Mouse (Mus musculus): ENCODE data around the gene Neu2. TPM values are rescaled to one million over a fixed set of nuclear protein-coding genes. Genes with fewer than 3 reads are reported as not detected.
A peak's percentile ranks its signal among the peaks of the same experiment; 100 is the strongest.

Gene Neu2
- total RNA-seq, 2 experiments from 2014 or later = 7.3 to 9.7 TPM

- peak in 1 of 2 experiments; percentile 92 for DNase-seq (ENCODE audit: low spot score in 2 of 2)
- intact Hi-C loops (cut with DNase I) = loop anchor here (5.0 kb wide), 1 partner anchor 119 kb away; no protein-coding TSS in a partner anchor
Observed at GRCm38 (mm10) chr1:87603389-87603788, 93.7 kb downstream of the Neu2 start.

DNA sequence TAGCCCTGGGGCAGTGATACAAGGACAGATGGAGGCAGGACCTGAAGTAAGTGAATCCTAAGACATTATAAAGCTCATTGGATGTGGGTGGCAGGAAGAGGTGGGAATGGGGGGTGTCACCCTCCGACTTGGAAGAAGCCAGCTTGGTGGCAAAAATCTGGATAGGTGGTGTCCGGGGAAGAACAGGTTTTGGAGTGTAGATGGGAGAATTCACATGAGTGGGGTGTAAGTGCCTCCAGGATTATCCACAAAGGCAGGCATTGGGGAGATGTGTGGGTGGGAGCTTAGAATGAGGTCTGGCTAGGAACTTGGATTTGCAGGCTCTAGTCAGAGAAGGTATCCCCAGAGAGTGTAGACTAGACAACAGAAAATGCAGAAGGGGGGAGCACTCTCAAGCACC lies 95.6 kb downstream of the Neu2 start:
- peak in 1 of 2 experiments; percentile 87 for DNase-seq (ENCODE audit: low spot score in 2 of 2)
- intact Hi-C loops (cut with DNase I) = loop anchor here (2.0 kb wide), 3 partner anchors 16 to 96 kb away; partner anchors contain the start of gene Neu2

DNA sequence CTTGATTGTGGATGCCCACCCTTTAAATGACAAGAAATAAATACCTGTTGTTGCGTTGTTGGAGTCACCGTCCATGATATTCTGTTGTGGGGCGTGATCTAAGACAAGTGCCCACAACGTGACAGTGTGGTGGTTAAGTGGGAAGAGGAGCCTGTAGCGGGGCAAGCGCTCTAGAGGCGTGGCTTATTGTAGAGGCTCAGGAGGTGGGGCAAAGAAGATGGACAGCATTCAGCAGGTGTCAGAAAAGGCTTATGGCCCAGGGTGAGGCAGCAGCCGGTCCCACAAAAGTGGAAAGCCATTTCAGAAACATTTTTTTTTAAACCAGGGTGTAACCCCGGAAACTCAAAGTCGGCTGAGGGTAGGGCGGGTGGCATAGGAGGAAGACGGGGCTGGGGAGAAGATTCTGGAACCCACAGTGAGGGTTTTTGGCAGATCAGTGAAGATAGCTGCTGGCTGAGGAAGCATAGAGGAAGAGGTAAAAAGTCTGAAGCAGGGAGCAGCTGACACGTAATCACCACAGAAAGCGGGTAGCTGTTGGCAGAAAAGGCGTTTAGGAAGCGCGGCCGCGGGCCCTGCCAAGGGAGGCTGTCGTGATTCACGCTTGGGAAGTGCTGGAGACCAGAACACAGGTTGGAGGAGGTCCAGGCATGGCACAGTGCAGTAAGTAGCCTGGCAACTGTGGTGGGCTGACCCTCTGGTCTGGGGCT lies 97.8 kb downstream of the Neu2 start:
- peak; percentile 55 to 93 for DNase-seq (ENCODE audit: low spot score in 2 of 2)
- intact Hi-C loops (cut with DNase I) = no loop called here

DNA sequence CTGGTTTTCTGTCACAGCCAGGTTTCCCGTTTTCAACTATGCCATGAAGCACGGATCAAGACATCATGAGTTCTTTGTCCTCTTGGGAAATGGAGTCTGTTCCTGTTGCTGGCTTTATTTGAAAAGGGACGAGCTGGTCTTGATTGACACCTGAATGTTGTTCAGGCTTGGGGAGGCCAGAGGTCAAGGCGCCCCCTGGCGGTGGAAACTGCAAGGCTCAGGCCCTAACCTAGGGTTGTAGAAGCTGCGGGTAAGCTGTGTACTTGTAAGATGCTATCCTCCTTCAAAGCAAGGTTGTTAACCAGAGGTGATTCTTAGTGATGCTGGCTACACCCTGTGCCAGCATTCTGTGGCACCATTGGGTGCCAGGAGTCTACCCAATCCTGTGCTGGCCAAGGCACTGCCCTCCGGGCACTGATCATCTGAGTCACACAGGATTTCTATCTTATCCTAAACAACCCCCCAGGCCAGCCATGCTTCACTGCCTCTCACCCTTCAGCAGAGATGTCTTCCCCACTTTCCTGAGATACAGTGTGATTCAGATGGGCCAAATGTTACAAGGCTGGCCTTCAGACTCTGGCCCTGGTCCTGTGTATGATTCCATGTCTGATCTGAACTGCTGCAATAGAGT lies 98.8 kb downstream of the Neu2 start:
- DNase-seq (ENCODE audit: low spot score in 2 of 2) = no peak
- intact Hi-C loops (cut with DNase I) = no loop called here

GRCm38 (mm10) chr1:87614576-87615295 lies 105.0 kb downstream of the Neu2 start:
- no peak for DNase-seq (ENCODE audit: low spot score in 2 of 2)
- intact Hi-C loops (cut with DNase I) = no loop called here

DNA sequence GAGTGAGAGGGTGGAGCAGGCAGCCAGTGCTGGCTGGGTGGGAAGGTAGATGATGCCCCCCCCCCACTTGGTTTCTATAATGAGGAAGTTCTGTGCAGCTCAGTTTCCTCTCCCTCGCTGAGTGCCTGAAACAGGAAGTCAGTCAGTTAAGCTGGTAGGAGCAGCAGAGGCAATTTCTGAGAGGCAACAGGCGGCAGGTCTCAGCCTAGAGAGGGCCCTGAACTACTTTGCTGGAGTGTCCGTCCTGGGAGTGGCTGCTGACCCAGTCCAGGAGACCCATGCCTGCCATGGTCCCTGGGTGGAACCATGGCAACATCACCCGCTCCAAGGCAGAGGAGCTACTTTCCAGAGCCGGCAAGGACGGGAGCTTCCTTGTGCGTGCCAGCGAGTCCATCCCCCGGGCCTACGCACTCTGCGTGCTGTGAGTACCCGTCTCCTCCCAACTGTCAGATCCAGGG lies 110.6 kb downstream of the Neu2 start, which contains the start of gene Inpp5d:
Gene Inpp5d (plus strand): TSS at position 102 of the 458 bp plus-strand sequence.
- intact Hi-C loops (cut with DNase I) = no loop called here
- DNase-seq (ENCODE audit: low spot score in 2 of 2) = no peak

- DNase-seq (ENCODE audit: low spot score in 2 of 2) = no peak
- intact Hi-C loops (cut with DNase I) = no loop called here
Observed at GRCm38 (mm10) chr1:87620693-87621092, 111.0 kb downstream of the Neu2 start.

DNA sequence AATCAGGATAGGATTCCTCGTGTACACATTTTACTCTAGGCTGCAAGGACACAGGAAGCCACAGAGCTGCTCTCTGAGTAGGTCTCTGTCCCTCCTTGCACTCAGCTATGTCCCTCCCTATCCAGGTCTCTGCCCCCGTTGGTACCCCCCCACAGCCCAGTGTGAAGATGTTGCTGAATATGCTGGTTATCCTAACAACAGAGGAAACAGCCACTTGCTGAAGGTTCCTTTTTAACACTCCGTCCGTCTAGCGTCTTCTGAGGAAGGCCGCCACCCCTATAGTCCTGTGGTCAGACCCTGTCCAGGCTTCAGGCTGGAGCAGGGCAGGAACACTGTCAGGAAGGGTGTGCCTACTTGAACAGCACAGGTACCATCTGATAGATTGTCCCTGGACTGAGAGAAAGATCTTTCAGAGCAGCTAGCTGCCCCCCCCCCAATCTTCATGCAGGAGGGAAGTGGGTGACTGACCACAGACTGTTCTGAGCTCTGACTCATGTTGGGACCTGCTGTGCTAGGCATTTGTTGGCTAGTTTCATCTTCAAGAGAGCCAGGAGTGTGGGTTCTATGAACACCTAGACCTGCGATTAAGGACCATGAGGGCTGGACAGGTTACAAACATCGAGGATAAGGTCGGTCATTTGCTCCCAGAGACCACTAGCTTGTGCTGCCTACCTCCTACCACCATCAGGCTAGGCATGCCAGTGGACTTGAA lies 111.6 kb downstream of the Neu2 start:
- DNase-seq (ENCODE audit: low spot score in 2 of 2) = no peak

DNA sequence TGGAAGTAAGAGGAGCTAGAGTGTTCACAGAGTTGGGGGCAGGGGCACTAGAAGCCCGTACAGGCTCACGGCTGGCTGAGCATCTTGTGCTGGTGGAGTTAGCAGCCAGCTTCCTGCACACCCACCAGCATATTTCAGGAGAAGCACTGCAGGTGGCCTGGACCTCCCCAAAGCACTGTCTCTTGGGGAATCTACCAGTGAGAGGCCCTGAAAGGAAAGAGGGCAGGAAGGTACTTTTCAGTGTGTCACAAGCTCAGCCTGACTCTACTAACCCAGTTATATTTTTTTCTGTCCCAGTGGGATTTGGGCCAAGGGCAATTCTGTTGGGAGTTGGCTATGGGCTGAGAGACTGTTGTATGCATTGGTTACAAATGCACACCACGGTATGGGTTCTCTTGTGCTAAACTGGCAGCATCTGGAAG lies 112.2 kb downstream of the Neu2 start:
- peak in 1 of 2 experiments; percentile 84 for DNase-seq (ENCODE audit: low spot score in 2 of 2)
- intact Hi-C loops (cut with DNase I) = no loop called here

More for the DNA sequence above, 111.6 kb downstream of the Neu2 start:
- intact Hi-C loops (cut with DNase I) = no loop called here

DNA sequence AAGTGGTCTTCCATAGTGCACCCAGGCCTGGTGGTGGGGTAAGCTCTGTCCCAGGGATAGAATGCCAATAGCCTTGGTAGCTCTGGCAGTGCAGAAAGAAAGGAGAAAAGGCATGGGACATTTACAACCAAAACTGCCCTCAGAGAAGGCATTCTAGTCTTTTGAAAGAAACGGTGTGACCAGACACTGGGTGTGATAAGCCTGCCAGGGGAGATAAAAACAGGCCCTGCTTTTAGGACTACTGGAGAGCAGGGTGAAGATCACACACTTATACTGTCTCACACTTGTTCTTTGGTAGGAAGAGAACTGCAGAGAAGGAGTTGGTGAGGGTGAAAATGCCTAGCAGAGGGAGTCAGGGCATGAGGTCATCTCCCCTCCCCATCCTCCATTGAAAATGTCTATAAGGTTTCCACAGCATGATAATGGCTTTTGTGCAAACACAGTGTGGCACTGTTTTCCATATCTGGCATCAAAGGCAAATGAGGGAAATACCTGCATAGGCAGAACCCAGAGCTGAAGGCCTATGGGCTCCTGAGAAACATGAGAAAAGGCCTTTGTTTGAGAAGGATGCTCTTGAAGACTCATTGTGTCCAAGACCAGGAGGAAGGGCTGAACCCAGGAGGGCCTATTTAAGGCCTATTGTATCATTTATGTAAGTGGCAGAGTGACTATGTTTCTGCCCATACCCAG lies 114.4 kb downstream of the Neu2 start:
- DNase-seq (ENCODE audit: low spot score in 2 of 2) = no peak
- intact Hi-C loops (cut with DNase I) = no loop called here

DNA sequence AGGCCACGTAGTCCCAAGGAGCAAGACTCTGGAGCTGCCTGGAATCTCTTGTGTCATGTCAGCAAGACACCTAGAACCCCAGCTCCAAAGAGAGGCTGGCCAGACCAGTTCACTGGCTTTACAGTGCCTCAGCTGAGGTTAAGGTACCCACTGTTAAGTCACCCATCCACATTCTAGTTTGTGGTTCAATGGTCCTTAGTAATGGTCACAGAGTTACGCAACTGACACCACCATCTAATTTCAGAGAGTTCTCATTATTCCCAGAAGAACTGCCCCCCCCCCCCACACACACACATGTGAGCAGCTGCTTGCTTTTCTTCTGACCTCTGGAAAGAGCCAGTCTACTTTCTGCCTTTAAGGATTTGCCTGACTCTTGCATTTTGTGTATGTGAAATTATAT lies 115.1 kb downstream of the Neu2 start:
- intact Hi-C loops (cut with DNase I) = no loop called here
- DNase-seq (ENCODE audit: low spot score in 2 of 2) = no peak

DNA sequence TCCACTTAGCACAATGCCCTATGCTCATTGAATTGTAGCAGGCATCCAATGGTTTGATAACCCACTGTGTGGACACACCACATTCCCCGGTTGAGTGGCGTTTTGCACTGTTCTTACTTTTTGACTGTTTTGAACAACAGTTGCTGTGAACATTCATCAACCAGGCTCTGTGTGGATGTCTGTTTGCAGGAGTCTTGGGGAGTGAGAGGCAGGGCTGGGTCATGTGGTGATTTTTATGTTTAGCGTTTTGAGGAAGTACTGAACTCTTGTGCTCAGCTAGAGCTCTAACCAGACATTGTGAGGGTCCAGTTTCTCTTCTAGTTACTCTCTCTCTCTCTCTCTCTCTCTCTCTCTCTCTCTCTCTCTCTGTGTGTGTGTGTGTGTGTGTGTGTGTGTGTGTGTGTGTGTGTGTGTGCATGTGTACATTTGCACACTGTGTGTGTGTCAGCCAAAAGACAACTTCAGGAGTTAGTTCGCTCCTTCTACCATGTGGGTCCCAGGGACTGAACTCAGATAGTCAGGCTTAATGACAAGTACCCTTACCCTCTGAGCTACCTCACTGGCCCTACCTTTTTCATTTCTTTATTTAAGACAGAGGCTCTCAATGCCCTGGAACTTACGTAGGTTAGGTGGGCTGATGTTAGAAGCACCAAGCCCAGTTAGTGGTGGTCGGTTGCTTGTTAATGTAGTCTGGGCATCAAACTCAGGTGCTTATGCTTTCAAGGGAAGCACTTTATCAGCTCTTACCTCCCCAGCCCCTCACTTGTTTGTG lies 115.8 kb downstream of the Neu2 start:
- no peak for DNase-seq (ENCODE audit: low spot score in 2 of 2)
- intact Hi-C loops (cut with DNase I) = no loop called here

DNA sequence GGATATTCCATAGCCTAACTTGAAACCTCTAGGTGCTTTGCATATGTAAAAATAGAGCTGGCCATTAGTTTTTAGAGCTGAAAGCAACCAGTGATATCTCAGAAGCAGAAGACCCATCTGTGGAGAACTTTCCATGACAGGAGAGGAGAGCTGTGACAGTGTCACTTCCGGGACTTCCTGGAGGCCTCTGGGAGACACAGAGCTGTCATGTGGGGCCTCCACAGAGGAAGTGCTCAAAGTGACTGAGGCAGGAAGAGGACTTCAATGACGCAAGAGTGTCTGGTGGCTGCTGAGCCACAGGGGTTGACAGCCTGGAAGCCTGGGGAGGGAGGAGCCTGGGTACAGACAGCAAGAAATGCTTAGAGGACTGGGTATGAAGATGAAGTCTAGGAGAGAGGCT lies 116.7 kb downstream of the Neu2 start:
- peak in 1 of 2 experiments; percentile 39 for DNase-seq (ENCODE audit: low spot score in 2 of 2)
- intact Hi-C loops (cut with DNase I) = no loop called here

- no peak for DNase-seq (ENCODE audit: low spot score in 2 of 2)
- intact Hi-C loops (cut with DNase I) = no loop called here
Observed at GRCm38 (mm10) chr1:87628085-87628484, 118.4 kb downstream of the Neu2 start.

- DNase-seq (ENCODE audit: low spot score in 2 of 2) = no peak
- intact Hi-C loops (cut with DNase I) = no loop called here
Observed at GRCm38 (mm10) chr1:87631584-87631983, 121.9 kb downstream of the Neu2 start.

GRCm38 (mm10) chr1:87632163-87632562 lies 122.5 kb downstream of the Neu2 start:
- no peak for DNase-seq (ENCODE audit: low spot score in 2 of 2)
- intact Hi-C loops (cut with DNase I) = no loop called here

DNA sequence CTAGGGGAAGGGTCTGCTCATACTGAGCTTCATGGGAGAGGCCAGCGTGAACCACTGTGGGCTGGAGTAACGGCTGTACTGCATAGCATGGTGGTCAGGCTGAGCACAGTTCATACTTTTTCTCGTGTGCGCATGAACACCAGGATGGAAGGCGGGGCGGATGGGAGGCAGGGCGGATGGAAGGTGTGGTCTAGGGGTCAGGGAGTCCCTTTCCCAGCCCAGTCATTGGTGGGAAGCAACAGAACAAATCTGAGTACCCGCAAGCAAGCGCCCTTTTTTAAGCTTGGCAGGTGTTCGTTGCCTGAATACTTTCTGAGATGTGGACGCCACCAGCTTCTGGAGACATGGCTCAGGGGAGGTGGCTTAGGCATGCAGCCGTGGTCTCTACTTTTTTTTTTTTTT lies 127.0 kb downstream of the Neu2 start:
- intact Hi-C loops (cut with DNase I) = no loop called here
- no peak for DNase-seq (ENCODE audit: low spot score in 2 of 2)

DNA sequence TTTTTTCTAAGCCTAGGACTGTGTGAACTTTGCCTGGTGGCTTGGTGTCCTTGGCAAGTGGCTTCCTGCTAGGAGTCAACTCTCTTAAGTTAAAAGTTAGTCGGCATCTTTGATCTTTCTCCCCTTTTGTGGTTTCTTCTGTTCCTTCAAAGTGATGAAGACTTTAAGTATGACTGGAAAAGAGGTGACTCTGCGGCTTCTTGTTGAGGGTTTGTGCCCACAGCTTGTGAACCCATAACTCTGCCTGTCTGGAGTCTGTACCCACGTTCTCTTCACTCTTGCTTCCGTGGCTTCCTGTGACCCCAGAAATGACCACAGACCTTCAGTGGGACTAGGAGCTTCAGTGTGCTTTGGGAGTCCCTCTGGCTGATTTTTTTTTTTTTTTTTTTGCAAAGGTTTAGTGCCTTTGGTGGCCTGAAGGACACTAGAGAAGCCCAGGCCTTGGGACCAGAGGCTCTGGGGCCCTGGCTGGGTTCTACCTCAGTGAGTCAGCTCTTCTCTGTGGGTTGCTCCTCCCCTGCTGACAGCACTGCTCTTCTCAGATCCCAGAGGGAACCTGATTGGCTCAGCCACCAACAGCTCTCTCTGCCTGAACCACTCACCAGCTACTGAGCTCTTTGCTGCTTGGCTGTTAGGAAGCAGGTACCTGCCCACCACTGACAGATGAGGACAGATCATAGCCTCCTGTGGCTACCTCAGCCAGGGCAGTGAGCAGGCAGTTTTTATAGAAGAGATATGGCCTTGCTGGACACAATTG lies 127.6 kb downstream of the Neu2 start:
- peak in 1 of 2 experiments; percentile 44 for DNase-seq (ENCODE audit: low spot score in 2 of 2)
- intact Hi-C loops (cut with DNase I) = no loop called here
